Mouse (Mus musculus) limb, embryonic 14.5 days (tissue): Measurements from ENCODE around the gene Nudt1. TPM values are rescaled to one million over a fixed set of nuclear protein-coding genes. Genes with fewer than 3 reads are reported as not detected.
"Not testable (repeated sequence)": the region's sequence is repeated elsewhere in the genome, so short reads cannot be mapped to it uniquely, and the experiment has no call there.

Experiments
- ATAC-seq: fragments of 200-750 bp; cut with Nextera tagmentation; 2 replicates; pipeline ENCODE4 v1.8.0; 2017; ENCODE audit warnings: low read depth, moderate number of reproducible peaks, moderate TSS enrichment; ENCODE audit not compliant: low FRiP score
- DNase-seq: peaks from one replicate; pipeline ENCODE4 v3.0.0-alpha.2; 2015; ENCODE audit warnings: low spot score
- H3K27ac ChIP-seq: fragments of 300-500 bp; sonication (generic); replicated peaks from 2 replicates; pipeline ENCODE4 v1.5.1; 2014; ENCODE audit warnings: low read depth, mild to moderate bottlenecking, low read length, moderate library complexity, mixed read lengths
- H3K27me3 ChIP-seq: fragments of 300-500 bp; sonication (generic); 2 replicates; pipeline ENCODE4 v1.6.1; 2014; ENCODE audit warnings: low read length, mixed read lengths; ENCODE audit not compliant: control insufficient read depth, insufficient read depth
- H3K36me3 ChIP-seq: fragments of 300-500 bp; sonication (generic); 2 replicates; pipeline ENCODE4 v1.6.1; 2014; ENCODE audit warnings: mild to moderate bottlenecking, low read length, moderate library complexity, mixed read lengths; ENCODE audit not compliant: control insufficient read depth, insufficient read depth
- H3K4me1 ChIP-seq: fragments of 300-500 bp; sonication (generic); 2 replicates; pipeline ENCODE4 v1.6.1; 2014; ENCODE audit warnings: antibody characterized with exemption, low read length, mixed read lengths; ENCODE audit not compliant: control insufficient read depth, insufficient read depth
- H3K4me2 ChIP-seq: fragments of 300-500 bp; sonication (generic); replicated peaks from 2 replicates; pipeline ENCODE4 v1.6.1; 2014; ENCODE audit warnings: low read depth, mild to moderate bottlenecking, low read length, moderate library complexity; ENCODE audit not compliant: severe bottlenecking
- H3K4me3 ChIP-seq: fragments of 300-500 bp; sonication (generic); replicated peaks from 2 replicates; pipeline ENCODE4 v1.5.1; 2014; ENCODE audit warnings: low read length
- H3K9ac ChIP-seq: fragments of 300-500 bp; sonication (generic); 2 replicates; pipeline ENCODE4 v1.6.1; 2014; ENCODE audit warnings: mild to moderate bottlenecking, low read depth, low read length, moderate library complexity; ENCODE audit not compliant: severe bottlenecking
- H3K9me3 ChIP-seq: fragments of 300-500 bp; sonication (generic); 2 replicates; pipeline ENCODE4 v1.6.1; 2016; ENCODE audit warnings: low read length; ENCODE audit not compliant: control insufficient read depth
- POLR2A ChIP-seq: fragments of 200-500 bp; IDR thresholded peaks from 2 replicates; pipeline ENCODE4 v1.8.0; 2012; ENCODE audit warnings: inconsistent platforms, mild to moderate bottlenecking, moderate library complexity, borderline replicate concordance; ENCODE audit not compliant: insufficient read depth, insufficient read length; ENCODE audit errors: extremely low read depth
- WGBS: fragments of 180-500 bp; shearing (Covaris S2); extraction: QIAGEN DNeasy Blood & Tissue Kit; methylation state at CpG from one replicate; pipeline ENCODE4 v1.1.7; 2014; 5-methylcytosine and 5-hydroxymethylcytosine counted together
- polyA plus RNA-seq, 2 experiments: library from polyadenylated mRNA; depleted of rRNA in 1 of 2; stranded (reverse) in 1 of 2; unstranded in 1 of 2; fragments of >200 nt; fragmentation: Nextera tagmentation in 1 of 2; extraction: Ambion mirVana in 1 of 2; gene quantifications; 2 replicates each; pipeline versions ENCODE4 v1.2.1 to v1.2.3; 2012 to 2014

Gene Nudt1
- polyA plus RNA-seq, 2 experiments = 31.0 to 35.3 TPM

- no peak for DNase-seq
- no peaks in the 10 kb centered on the region for H3K27me3 ChIP-seq
- no peak overlapping the region for H3K27ac ChIP-seq
- H3K4me1 ChIP-seq = no peaks in the 10 kb centered on the region
- no peak for TF ChIP-seq POLR2A
- 95% methylated on average over 5 of the region's 5 CpGs for WGBS
- H3K4me2 ChIP-seq = no peak overlapping the region
- no peak overlapping the region for H3K4me3 ChIP-seq
- peaks cover 1% of the 10 kb centered on the region; the same call in 1 of the 2 replicates for H3K36me3 ChIP-seq
- no peak for ATAC-seq
- no peak overlapping the region for H3K9ac ChIP-seq
- no peaks in the 10 kb centered on the region for H3K9me3 ChIP-seq
These were observed 43.0 kb downstream of the Nudt1 start for GRCm38 (mm10) chr5:140364415-140364814.

GRCm38 (mm10) chr5:140368126-140368525, 46.7 kb downstream of the Nudt1 start:
- H3K4me3 ChIP-seq, H3K36me3 ChIP-seq, DNase-seq, H3K4me1 ChIP-seq, H3K27me3 ChIP-seq, H3K27ac ChIP-seq, H3K9me3 ChIP-seq, H3K4me2 ChIP-seq, ATAC-seq, H3K9ac ChIP-seq: not testable (repeated sequence)
- 83% methylated on average over 2 of the region's 2 CpGs for WGBS

- 86% methylated on average over 4 of the region's 4 CpGs for WGBS
- H3K9me3 ChIP-seq = no peaks in the 10 kb centered on the region
- peaks cover 5% of the 10 kb centered on the region; the same call in 1 of the 2 replicates for H3K4me1 ChIP-seq
- H3K36me3 ChIP-seq = no peaks in the 10 kb centered on the region
- no peak overlapping the region for H3K4me3 ChIP-seq
- no peak overlapping the region for H3K9ac ChIP-seq
- DNase-seq (no peak), ATAC-seq (no peak)
- H3K27me3 ChIP-seq = no peaks in the 10 kb centered on the region
- no peak for TF ChIP-seq POLR2A
- no peak overlapping the region for H3K4me2 ChIP-seq
- H3K27ac ChIP-seq = no peak overlapping the region
These were observed 47.5 kb downstream of the Nudt1 start for GRCm38 (mm10) chr5:140368926-140369325.

DNA sequence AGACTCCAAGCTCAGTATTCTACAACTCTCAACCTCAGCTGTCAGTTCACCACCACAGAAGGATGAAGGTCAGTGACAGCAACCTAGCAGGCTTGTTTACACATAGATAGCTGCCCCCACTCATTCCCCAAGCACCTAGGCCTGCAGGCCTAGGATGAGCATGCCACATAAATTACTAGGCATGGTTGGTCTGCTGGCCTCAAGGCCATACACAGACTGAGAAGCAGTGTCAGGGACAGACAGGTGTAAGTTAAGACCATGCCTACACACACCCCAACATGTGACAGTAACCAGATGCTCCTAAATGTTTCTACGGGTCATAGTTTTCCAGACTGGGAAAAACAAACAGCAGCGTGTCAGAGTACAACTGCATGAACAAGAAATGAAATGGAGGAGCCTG, 48.0 kb downstream of the Nudt1 start:
- no peaks in the 10 kb centered on the region for H3K9me3 ChIP-seq
- no peak overlapping the region for H3K4me2 ChIP-seq
- DNase-seq (no peak), ATAC-seq (no peak)
- H3K9ac ChIP-seq = no peak overlapping the region
- H3K4me1 ChIP-seq = peaks cover 5% of the 10 kb centered on the region; the same call in 1 of the 2 replicates
- no peaks in the 10 kb centered on the region for H3K27me3 ChIP-seq
- no peaks in the 10 kb centered on the region for H3K36me3 ChIP-seq
- WGBS = 71% methylated on average over 2 of the region's 2 CpGs
- no peak overlapping the region for H3K4me3 ChIP-seq
- TF ChIP-seq POLR2A = no peak
- no peak overlapping the region for H3K27ac ChIP-seq

GRCm38 (mm10) chr5:140370446-140371254, 49.2 kb downstream of the Nudt1 start:
- Histone ChIP-seq H3K36me3 (no peaks in the 10 kb centered on the region), H3K9me3 (no peaks in the 10 kb centered on the region), H3K4me2 (no peak overlapping the region), H3K4me3 (no peak overlapping the region), H3K27ac (peak overlapping the region; percentile 73), H3K4me1 (peaks cover 5% of the 10 kb centered on the region; the same call in 1 of the 2 replicates), H3K27me3 (no peaks in the 10 kb centered on the region), H3K9ac (no peak overlapping the region)
- TF ChIP-seq POLR2A = no peak
- DNase-seq (no peak), ATAC-seq (peak; percentile 70; the same call in 1 of the 2 replicates)
- 63% methylated on average over 6 of the region's 6 CpGs for WGBS
